ENCODE assay signal across 8 mouse cellular contexts in genomic region chr15:85935627-85936049, GRCm38 (mm10). TPM values are rescaled to one million over a fixed set of nuclear protein-coding genes. Genes with fewer than 3 reads are reported as not detected.
DNase-seq lines count a peak whose midpoint lies in the region; ATAC-seq and TF ChIP-seq lines count a peak whose summit lies in the region.
"Had no signal": no experiment of that assay in that cellular context is flagged by ENCODE, and none has a peak within 500 bp of the region (broad histone marks: within the 10 kb centered on the region; RNA-seq: fewer than 3 reads in every experiment).

No protein-coding gene starts in this region.

- no peaks in the 10 kb centered on the region for H3K9me3 ChIP-seq in kidney, embryonic 15.5 days (replicated peaks)
- no peaks in the 10 kb centered on the region for H3K9me3 ChIP-seq in lung, postnatal 0 days (ENCODE audit: low read length)
- H3K9me3 ChIP-seq: midbrain, embryonic 12.5 days had no signal

- H3K4me3 ChIP-seq in kidney, embryonic 15.5 days (replicated peaks): no peak overlapping the region
- no peak overlapping the region for H3K4me3 ChIP-seq in lung, postnatal 0 days (ENCODE audit: low read depth, low read length)
- H3K4me3 ChIP-seq in left cerebral cortex, adult 2 months: no peak overlapping the region
- H3K4me3 ChIP-seq: midbrain, embryonic 12.5 days had no signal

- peak; percentile 88 for ATAC-seq in kidney, embryonic 15.5 days (replicated peaks; ENCODE audit: low FRiP score)
- peak; percentile 98 for ATAC-seq in lung, postnatal 0 days
- ATAC-seq in megakaryocyte progenitor cell, adult 5-6 weeks (replicated peaks; ENCODE audit: poor library complexity): no peak

- WGBS in kidney, embryonic 15.5 days: 16% methylated on average over 5 of the region's 5 CpGs
- WGBS in lung, postnatal 0 days: 15% methylated on average over 5 of the region's 5 CpGs

- H3K9ac ChIP-seq in kidney, embryonic 15.5 days: no peak overlapping the region; the same call in 1 of the 2 replicates
- no peak overlapping the region for H3K9ac ChIP-seq in lung, postnatal 0 days (replicated peaks; ENCODE audit: low read depth)
- H3K9ac ChIP-seq: midbrain, embryonic 12.5 days had no signal

- no peak overlapping the region for H3K27ac ChIP-seq in kidney, embryonic 15.5 days
- H3K27ac ChIP-seq in lung, postnatal 0 days (ENCODE audit: low read length): 0 out of 2 replicates have a peak overlapping the region, but pooled peaks have one; percentile 21
- no peak overlapping the region for H3K27ac ChIP-seq in left cerebral cortex, adult 2 months
- H3K27ac ChIP-seq: midbrain, embryonic 12.5 days had no signal

- peak; percentile 88 for DNase-seq in ZHBTc4 (ENCODE audit: low read depth, low spot score)
- DNase-seq in fat pad, adult 2 months (ENCODE audit: extremely low read depth, low read depth, low spot score): peak; percentile 56
- peak; percentile 95 for DNase-seq in lung, postnatal 0 days (ENCODE audit: low spot score)
- DNase-seq in left cerebral cortex, adult 8-10 months (ENCODE audit: low spot score in 2 of 2): no peak
- no peak for DNase-seq in left cerebral cortex, adult 2 months (ENCODE audit: extremely low spot score in 1 of 2, low spot score in 2 of 2)

- no peak for TF ChIP-seq CTCF in lung, postnatal 0 days (IDR thresholded peaks at IDR 0.05)
- TF ChIP-seq CTCF in left cerebral cortex, adult 2 months (IDR thresholded peaks at IDR 0.05): no peak

- peaks cover 28% of the 10 kb centered on the region for H3K36me3 ChIP-seq in kidney, embryonic 15.5 days
- no peaks in the 10 kb centered on the region for H3K36me3 ChIP-seq in lung, postnatal 0 days (ENCODE audit: insufficient read depth, low read length)
- H3K36me3 ChIP-seq: midbrain, embryonic 12.5 days had no signal

- intact Hi-C loops in left cerebral cortex, adult 2 months (cut with DNase I): no loop called here

- 0 out of 2 replicates have a peak overlapping the region, but pooled peaks have one; percentile 12 for H3K4me2 ChIP-seq in kidney, embryonic 15.5 days
- no peak overlapping the region for H3K4me2 ChIP-seq in lung, postnatal 0 days (replicated peaks; ENCODE audit: low read depth, low read length)
- H3K4me2 ChIP-seq: midbrain, embryonic 12.5 days had no signal

- peaks cover 15% of the 10 kb centered on the region for H3K4me1 ChIP-seq in kidney, embryonic 15.5 days
- no peaks in the 10 kb centered on the region for H3K4me1 ChIP-seq in lung, postnatal 0 days (ENCODE audit: insufficient read depth, low read depth, low read length)

- H3K27me3 ChIP-seq in kidney, embryonic 15.5 days: no peaks in the 10 kb centered on the region
- H3K27me3 ChIP-seq in lung, postnatal 0 days (replicated peaks; ENCODE audit: insufficient read depth, low read length): no peaks in the 10 kb centered on the region
- H3K27me3 ChIP-seq: midbrain, embryonic 12.5 days had no signal

- peak; percentile 33; the same call in 1 of the 2 replicates for TF ChIP-seq EP300 in lung, postnatal 0 days (IDR thresholded peaks at IDR 0.05)

RNA-seq across cellular contexts. Expression of gene Trmu, which starts 56.5 kb away (rescaled TPM):
- polyA plus RNA-seq in kidney, embryonic 15.5 days (2015; fragmentation: Nextera tagmentation; extraction: Ambion mirVana): 39.4 and 50.4 TPM in 2 replicates
- 26.5 and 26.6 TPM in 2 replicates for polyA plus RNA-seq in lung, postnatal 0 days (2015; fragmentation: Nextera tagmentation; extraction: Ambion mirVana)
- 10 to 100 TPM; 26.3 to 37.9 (median 29.8) TPM for total RNA-seq in left cerebral cortex, adult 8-10 months (2022)
- 7.4 and 7.6 TPM in 2 replicates for total RNA-seq in megakaryocyte progenitor cell, adult 5-6 weeks (2015)
- total RNA-seq in megakaryocyte progenitor cell, adult 5-6 weeks (2017): 22.6 and 24.7 TPM in 2 replicates
- total RNA-seq in left cerebral cortex, adult 2 months (2021): 10 to 100 TPM; 29.9 to 33.8 TPM

Comparison
In these comparisons a context has a peak if more than half of its experiments do, and no peak if none do; other contexts are left out.
1. DNase-seq: peak in ZHBTc4 (single experiment), fat pad, adult 2 months (single experiment) and lung, postnatal 0 days (single experiment); none in left cerebral cortex, adult 8-10 months (0 of 2) and left cerebral cortex, adult 2 months (0 of 2).